Mouse (Mus musculus) myocyte (in vitro differentiated cells): ENCODE data around the gene Cbl.

Source experiments
- CEBPB ChIP-seq: IDR thresholded peaks from 2 replicates; pipeline ENCODE4 v1.6.1; 2011; ENCODE audit warnings: mild to moderate bottlenecking, moderate library complexity; ENCODE audit not compliant: poor library complexity, insufficient read depth, severe bottlenecking
- E2F4 ChIP-seq: IDR thresholded peaks from one replicate; pipeline ENCODE4 v1.6.1; 2011; ENCODE audit warnings: mild to moderate bottlenecking, control low read depth, moderate library complexity; ENCODE audit not compliant: insufficient read depth
- MAX ChIP-seq: IDR thresholded peaks from one replicate; pipeline ENCODE4 v1.6.1; 2011; ENCODE audit warnings: low read depth, mild to moderate bottlenecking, control low read depth
- MYOD1 ChIP-seq, 3 experiments: IDR thresholded peaks; one replicate each; pipeline ENCODE4 v1.6.1; 2011; ENCODE audit warnings: control low read depth in 2 of 3, low read depth in 2 of 3, mild to moderate bottlenecking in 2 of 3, moderate library complexity in 1 of 3; ENCODE audit not compliant: insufficient read length in 2 of 3, control insufficient read depth in 1 of 3
- MYOG ChIP-seq, 3 experiments: IDR thresholded peaks; one replicate each; pipeline ENCODE4 v1.6.1; 2011; ENCODE audit warnings: control low read depth in 2 of 3, low read depth in 2 of 3, mild to moderate bottlenecking in 2 of 3; ENCODE audit not compliant: insufficient read length in 2 of 3, control insufficient read depth in 1 of 3, insufficient read depth in 1 of 3
- POLR2A ChIP-seq: IDR thresholded peaks from one replicate; pipeline ENCODE4 v1.6.1; 2011; ENCODE audit warnings: low read depth, mild to moderate bottlenecking, control low read depth, moderate library complexity; ENCODE audit not compliant: insufficient read length
- POLR2AphosphoS2 ChIP-seq: IDR thresholded peaks from one replicate; pipeline ENCODE4 v1.6.1; 2011; ENCODE audit warnings: low read depth, control low read depth; ENCODE audit not compliant: insufficient read length
- REST ChIP-seq: IDR thresholded peaks from one replicate; pipeline ENCODE4 v1.6.1; 2011; ENCODE audit warnings: mild to moderate bottlenecking, control low read depth, moderate library complexity; ENCODE audit not compliant: insufficient read depth, insufficient read length
- TCF12 ChIP-seq: IDR thresholded peaks from one replicate; pipeline ENCODE4 v1.6.1; 2011; ENCODE audit warnings: mild to moderate bottlenecking, control low read depth; ENCODE audit not compliant: poor library complexity, insufficient read depth, severe bottlenecking
- TCF3 ChIP-seq: IDR thresholded peaks from one replicate; pipeline ENCODE4 v1.6.1; 2011; ENCODE audit warnings: low read depth, control low read depth; ENCODE audit not compliant: insufficient read length
- USF1 ChIP-seq: IDR thresholded peaks from one replicate; pipeline ENCODE4 v1.6.1; 2011; ENCODE audit warnings: low read depth, mild to moderate bottlenecking, control low read depth, moderate library complexity

DNA sequence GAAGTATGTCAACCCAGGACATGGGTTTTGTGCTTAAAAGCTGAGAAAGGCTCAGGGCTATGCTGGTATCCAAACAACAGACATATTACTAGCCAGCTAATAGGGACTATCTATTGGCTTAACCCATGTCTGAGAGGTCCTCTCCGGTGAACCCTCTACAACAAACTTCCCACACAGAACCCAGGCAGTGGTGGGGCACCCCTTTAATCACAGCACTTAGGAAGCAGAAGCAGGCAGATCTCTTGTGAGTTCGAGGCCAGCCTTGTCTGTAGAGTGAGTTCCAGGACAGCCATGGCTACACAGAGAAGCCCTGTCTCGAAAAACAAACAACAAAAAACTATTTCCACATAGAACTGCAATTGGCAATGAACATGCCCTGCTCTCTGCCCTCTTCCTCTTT is 107.1 kb downstream of the Cbl start:
- TF ChIP-seq POLR2A (no peak), CEBPB (no peak), E2F4 (no peak), POLR2AphosphoS2 (no peak), REST (no peak), USF1 (no peak), MYOD1 (IDR thresholded peaks at IDR 0.05; ENCODE audit: control insufficient read depth in 1 of 3, insufficient read length in 2 of 3, low read depth in 2 of 3) (no peak), MAX (no peak), TCF3 (no peak), TCF12 (no peak), MYOG (IDR thresholded peaks at IDR 0.05; ENCODE audit: control insufficient read depth in 1 of 3, insufficient read depth in 1 of 3, insufficient read length in 2 of 3, low read depth in 2 of 3) (no peak)
